Mouse (Mus musculus) cerebellum, adult 9-10 months (tissue): ENCODE results near the gene Nlrp4f.

Experiments
- DNase-seq: peaks from one replicate; pipeline ENCODE4 v3.0.0; 2022

Gene Nlrp4f

GRCm38 (mm10) chr13:65205877-65206276 lies at the start of gene Nlrp4f:
Gene Nlrp4f (minus strand): TSS chr13:65205977.
- no peak for DNase-seq

- DNase-seq: no peak
Measured at GRCm38 (mm10) chr13:65243273-65243672, 37.5 kb upstream of the Nlrp4f start.

GRCm38 (mm10) chr13:65242319-65242787 lies 36.6 kb upstream of the Nlrp4f start:
- no peak for DNase-seq

- peak; percentile 64 for DNase-seq
Measured at GRCm38 (mm10) chr13:65241627-65242318, 36.0 kb upstream of the Nlrp4f start.

- peak; percentile 95 for DNase-seq
Measured at GRCm38 (mm10) chr13:65241099-65241626, 35.4 kb upstream of the Nlrp4f start.

GRCm38 (mm10) chr13:65240509-65241098 lies 34.8 kb upstream of the Nlrp4f start:
- peak; percentile 99 for DNase-seq

- DNase-seq: no peak
Measured at GRCm38 (mm10) chr13:65237211-65237610, 31.4 kb upstream of the Nlrp4f start.

- no peak for DNase-seq
Measured at GRCm38 (mm10) chr13:65226657-65227056, 20.9 kb upstream of the Nlrp4f start.

- no peak for DNase-seq
Measured at GRCm38 (mm10) chr13:65225945-65226344, 20.2 kb upstream of the Nlrp4f start.

- no peak for DNase-seq
Measured at GRCm38 (mm10) chr13:65200667-65201066, 5.1 kb downstream of the Nlrp4f start.

- DNase-seq: no peak
Measured at GRCm38 (mm10) chr13:65176472-65177091, 29.2 kb downstream of the Nlrp4f start.

- DNase-seq: peak; percentile 5
Measured at GRCm38 (mm10) chr13:65175734-65176471, 29.9 kb downstream of the Nlrp4f start.

- no peak for DNase-seq
Measured at GRCm38 (mm10) chr13:65174102-65174501, 31.7 kb downstream of the Nlrp4f start.

- DNase-seq: no peak
Measured at GRCm38 (mm10) chr13:65149940-65150339, 55.8 kb downstream of the Nlrp4f start, which contains the start of gene Olfr466. Gene Olfr466 (plus strand): TSS chr13:65150240.

GRCm38 (mm10) chr13:65137789-65138188 lies 68.0 kb downstream of the Nlrp4f start, which contains the start of gene Olfr465-ps1:
Gene Olfr465-ps1 (plus strand): TSS chr13:65138089.
- DNase-seq: no peak
